Mouse (Mus musculus): ENCODE results near the gene Bicral. TPM values are rescaled to one million over a fixed set of nuclear protein-coding genes. Genes with fewer than 3 reads are reported as not detected.
"Not testable (repeated sequence)": the region's sequence is repeated elsewhere in the genome, so short reads cannot be mapped to it uniquely, and the experiment has no call there.

Gene Bicral
- polyA plus RNA-seq, 1 experiment from 2014 or later = 8.3 TPM

DNA sequence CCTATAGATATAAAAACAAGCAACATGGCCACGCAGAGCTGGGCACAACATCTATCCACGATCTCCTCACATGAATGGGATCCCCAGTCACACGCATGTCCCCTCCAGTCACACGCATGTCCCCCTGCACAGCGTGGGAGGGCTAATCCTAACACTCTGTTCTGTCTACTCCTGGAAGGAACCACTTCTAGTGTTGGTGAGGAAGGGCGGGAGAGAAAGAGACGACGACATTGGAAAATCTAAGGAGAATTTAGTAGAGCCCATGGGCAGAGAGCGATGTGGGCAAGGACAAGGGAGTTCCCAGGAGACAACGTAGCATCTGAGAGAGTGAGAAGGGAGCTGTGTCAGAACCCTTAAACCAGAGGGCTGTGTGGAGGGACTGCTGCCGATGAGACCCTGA is 87.7 kb downstream of the Bicral start:
- Histone ChIP-seq H3K9ac (replicated peaks) (no peak overlapping the region), H3K36me3 (peaks cover 13% of the 10 kb centered on the region), H3K4me2 (no peak overlapping the region), H3K4me1 (peaks cover 23% of the 10 kb centered on the region), H3K27me3 (replicated peaks) (no peaks in the 10 kb centered on the region), H3K4me3 (replicated peaks) (no peak overlapping the region), H3K27ac (replicated peaks) (no peak overlapping the region), H3K9me3 (replicated peaks) (no peaks in the 10 kb centered on the region)
- 94% methylated on average over 11 of the region's 11 CpGs for WGBS
- ATAC-seq (ENCODE audit: low FRiP score) = no peak

- WGBS = 48% methylated on average over 8 of the region's 8 CpGs
- Histone ChIP-seq H3K9me3 (replicated peaks) (no peaks in the 10 kb centered on the region), H3K36me3 (no peaks in the 10 kb centered on the region), H3K4me3 (replicated peaks) (no peak overlapping the region), H3K27ac (replicated peaks) (no peak overlapping the region), H3K4me2 (no peak overlapping the region), H3K9ac (replicated peaks) (no peak overlapping the region), H3K27me3 (replicated peaks) (no peaks in the 10 kb centered on the region), H3K4me1 (peaks cover 8% of the 10 kb centered on the region)
- ATAC-seq (ENCODE audit: low FRiP score) = no peak
Measured at GRCm38 (mm10) chr17:46767868-46768267, 90.4 kb downstream of the Bicral start.

DNA sequence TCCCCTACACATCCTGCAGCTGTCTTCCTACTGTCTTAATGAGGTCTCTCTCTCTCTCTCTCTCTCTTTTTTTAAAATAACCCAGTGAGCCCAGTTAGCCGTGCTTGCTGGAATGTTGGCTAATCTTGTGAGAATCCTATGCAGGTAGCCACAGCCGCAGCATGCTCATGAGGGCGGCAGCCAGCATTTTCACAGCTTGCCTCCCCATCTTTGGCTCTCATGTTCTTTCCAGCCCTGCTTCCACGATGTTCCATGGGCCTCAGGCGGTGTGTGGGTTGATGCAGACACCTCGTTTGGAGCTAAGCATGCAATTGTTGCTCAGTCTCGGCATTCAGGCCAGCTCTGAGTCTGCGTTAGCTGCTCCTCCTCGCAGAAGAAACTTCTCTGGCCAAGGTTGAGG is 93.4 kb downstream of the Bicral start:
- H3K4me2 ChIP-seq; H3K4me3 ChIP-seq (replicated peaks); H3K27me3 ChIP-seq (replicated peaks); H3K27ac ChIP-seq (replicated peaks); H3K9ac ChIP-seq (replicated peaks); H3K9me3 ChIP-seq (replicated peaks); H3K36me3 ChIP-seq; H3K4me1 ChIP-seq; ATAC-seq (ENCODE audit: low FRiP score): not testable (repeated sequence)
- WGBS = 72% methylated on average over 9 of the region's 9 CpGs

- H3K27me3 ChIP-seq (replicated peaks) = no peaks in the 10 kb centered on the region
- H3K4me3 ChIP-seq (replicated peaks) = no peak within 1 kb of the TSS
Measured at GRCm38 (mm10) chr17:46763544-46763943, 94.7 kb downstream of the Bicral start, which contains the start of gene Ptcra. Gene Ptcra (minus strand): TSS chr17:46763712.

GRCm38 (mm10) chr17:46758753-46759152 is 99.5 kb downstream of the Bicral start:
- no peak overlapping the region for H3K4me3 ChIP-seq (replicated peaks)
- no peaks in the 10 kb centered on the region for H3K9me3 ChIP-seq (replicated peaks)
- H3K27ac ChIP-seq (replicated peaks) = no peak overlapping the region
- no peaks in the 10 kb centered on the region for H3K4me1 ChIP-seq
- H3K9ac ChIP-seq (replicated peaks) = no peak overlapping the region
- WGBS = 82% methylated on average over 12 of the region's 12 CpGs
- no peak for ATAC-seq (ENCODE audit: low FRiP score)
- no peaks in the 10 kb centered on the region for H3K36me3 ChIP-seq
- no peak overlapping the region for H3K4me2 ChIP-seq
- H3K27me3 ChIP-seq (replicated peaks) = no peaks in the 10 kb centered on the region

More at GRCm38 (mm10) chr17:46763544-46763943, 94.7 kb downstream of the Bicral start, which contains the start of gene Ptcra:
- H3K27ac ChIP-seq (replicated peaks) = no peak within 1 kb of the TSS
- no peak for ATAC-seq (ENCODE audit: low FRiP score)
- no peaks in the 10 kb centered on the region for H3K4me1 ChIP-seq
- H3K4me2 ChIP-seq = no peak within 1 kb of the TSS
- no peak within 1 kb of the TSS for H3K9ac ChIP-seq (replicated peaks)
- no peaks in the 10 kb centered on the region for H3K9me3 ChIP-seq (replicated peaks)
- no peaks in the 10 kb centered on the region for H3K36me3 ChIP-seq
- 69% methylated on average over 2 of the region's 2 CpGs for WGBS

DNA sequence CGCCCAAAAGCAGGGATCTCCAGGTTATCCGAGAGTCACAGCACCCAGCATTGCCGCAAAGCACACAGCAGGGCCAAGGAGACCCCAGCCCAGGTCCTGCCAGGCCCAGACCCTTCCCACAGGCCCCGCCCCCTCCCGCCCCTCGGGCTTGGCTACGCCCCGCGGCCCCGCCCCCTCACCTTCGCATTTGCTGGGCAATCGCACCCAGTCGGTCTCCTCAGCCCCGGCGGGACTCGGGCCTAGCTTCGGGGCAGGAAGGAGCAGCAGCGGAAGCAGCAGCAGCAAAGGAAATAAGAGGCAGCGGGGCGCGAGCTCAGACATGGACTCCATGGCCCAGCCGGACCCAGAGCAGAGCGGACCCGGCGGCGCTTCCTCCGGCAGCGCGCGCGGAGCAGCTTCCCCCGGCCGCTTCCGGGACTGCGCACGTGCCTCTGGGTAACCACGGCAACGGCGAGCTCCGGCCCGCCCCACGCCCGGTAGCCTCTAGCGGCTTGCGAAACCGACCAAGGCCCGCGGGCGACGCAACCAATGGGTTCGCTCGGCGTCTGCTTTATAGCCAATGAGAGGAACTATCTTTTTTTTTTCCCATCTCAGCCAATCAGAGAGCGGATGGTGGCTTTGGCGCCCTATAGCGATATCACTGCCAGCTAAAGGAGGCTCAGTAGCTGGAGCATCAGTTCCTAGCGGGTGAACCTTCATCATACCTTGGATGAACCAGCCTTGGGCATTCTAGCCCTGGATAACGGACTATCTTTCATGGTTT is 106.3 kb downstream of the Bicral start, which contains the start of gene Cnpy3:
TSS of gene Cnpy3 (minus strand) at position 421 of the 763 bp plus-strand sequence.
- H3K4me3 ChIP-seq (replicated peaks) = peak within 1 kb of the TSS; percentile 85
- peak within 1 kb of the TSS; percentile 94 for H3K27ac ChIP-seq (replicated peaks)
- H3K9me3 ChIP-seq (replicated peaks) = no peaks in the 10 kb centered on the region
- H3K4me2 ChIP-seq = peak within 1 kb of the TSS; percentile 76
- WGBS = under 1% methylated on average over 58 of the region's 58 CpGs
- H3K36me3 ChIP-seq = peaks cover 4% of the 10 kb centered on the region; the same call in 1 of the 2 replicates
- peak within 1 kb of the TSS; percentile 73 for H3K9ac ChIP-seq (replicated peaks)
- H3K4me1 ChIP-seq = peaks cover 27% of the 10 kb centered on the region
- ATAC-seq (ENCODE audit: low FRiP score) = peak; percentile 97
- H3K27me3 ChIP-seq (replicated peaks) = no peaks in the 10 kb centered on the region

DNA sequence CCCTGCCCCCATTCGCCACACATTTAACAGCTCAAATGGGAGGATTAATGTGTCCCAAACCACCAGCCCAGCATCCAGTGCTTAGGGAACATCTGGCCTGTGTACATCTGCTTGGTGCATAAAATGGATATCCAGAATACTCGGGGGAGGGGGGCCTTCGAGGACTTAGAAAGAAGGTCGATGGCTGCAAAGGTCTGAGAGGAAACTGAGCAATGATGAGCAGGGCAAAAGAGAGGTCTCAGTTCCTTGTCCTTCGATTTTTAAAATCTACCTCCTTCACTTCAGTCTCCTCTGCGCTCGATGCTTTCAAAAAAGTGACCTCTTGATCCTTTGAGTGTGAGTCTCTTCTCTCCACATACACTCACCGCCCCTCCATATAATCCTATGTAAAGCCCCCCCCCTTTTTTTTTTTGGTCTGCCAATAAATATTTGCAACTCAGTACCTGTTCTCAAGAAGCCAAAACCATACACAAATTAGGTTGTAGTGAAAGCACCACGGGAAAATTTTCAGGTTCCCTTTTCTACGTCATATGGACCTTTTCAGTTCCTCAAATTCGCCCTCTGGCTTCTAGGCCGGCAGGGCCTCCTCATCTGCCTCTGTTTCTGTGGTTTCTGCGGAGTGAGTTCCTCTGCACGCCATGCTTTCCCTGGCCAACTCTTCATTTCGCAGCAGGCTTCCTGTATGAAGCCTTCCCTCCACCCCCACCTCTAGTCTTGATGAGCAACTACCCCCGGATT is 107.1 kb downstream of the Bicral start:
- H3K27me3 ChIP-seq (replicated peaks) = no peaks in the 10 kb centered on the region
- H3K4me3 ChIP-seq (replicated peaks) = peak overlapping the region; percentile 85
- no peak for ATAC-seq (ENCODE audit: low FRiP score)
- WGBS = 31% methylated on average over 16 of the region's 16 CpGs
- H3K27ac ChIP-seq (replicated peaks) = peak overlapping the region; percentile 94
- peak overlapping the region; percentile 73 for H3K9ac ChIP-seq (replicated peaks)
- peaks cover 11% of the 10 kb centered on the region for H3K36me3 ChIP-seq
- peak overlapping the region; percentile 76 for H3K4me2 ChIP-seq
- peaks cover 27% of the 10 kb centered on the region for H3K4me1 ChIP-seq
- H3K9me3 ChIP-seq (replicated peaks) = no peaks in the 10 kb centered on the region

- H3K36me3 ChIP-seq = peaks cover 18% of the 10 kb centered on the region
- peak overlapping the region; percentile 73; the same call in 1 of the 2 replicates for H3K9ac ChIP-seq (replicated peaks)
- WGBS = 78% methylated on average over 4 of the region's 4 CpGs
- peak overlapping the region; percentile 94; the same call in 1 of the 2 replicates for H3K27ac ChIP-seq (replicated peaks)
- H3K4me3 ChIP-seq (replicated peaks) = peak overlapping the region; percentile 85
- ATAC-seq (ENCODE audit: low FRiP score) = no peak
- peaks cover 27% of the 10 kb centered on the region for H3K4me1 ChIP-seq
- H3K4me2 ChIP-seq = peak overlapping the region; percentile 76
- no peaks in the 10 kb centered on the region for H3K9me3 ChIP-seq (replicated peaks)
- no peaks in the 10 kb centered on the region for H3K27me3 ChIP-seq (replicated peaks)
Measured at GRCm38 (mm10) chr17:46750580-46750979, 107.7 kb downstream of the Bicral start.

DNA sequence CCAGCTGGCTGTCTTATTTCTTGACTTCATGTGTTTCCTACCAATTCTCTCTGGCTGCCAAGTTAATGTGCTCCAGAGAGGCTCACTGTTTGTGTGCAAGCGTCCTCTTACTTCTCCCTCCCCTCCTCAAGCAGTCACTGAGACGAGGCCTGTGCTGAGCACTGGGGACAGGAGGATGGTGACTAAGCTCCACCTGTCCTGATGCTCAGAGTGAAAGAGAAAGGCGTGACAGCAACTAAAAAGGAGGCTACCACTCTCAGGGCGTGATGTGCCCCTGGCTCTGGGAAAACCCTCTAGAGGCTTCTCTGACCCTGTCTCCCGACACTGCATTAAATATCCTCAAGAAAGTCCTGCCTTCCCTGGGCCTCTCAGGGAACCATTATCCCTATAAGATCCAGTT is 109.0 kb downstream of the Bicral start:
- Histone ChIP-seq H3K4me3 (replicated peaks) (no peak overlapping the region), H3K4me2 (no peak overlapping the region), H3K36me3 (peaks cover 20% of the 10 kb centered on the region), H3K9ac (replicated peaks) (no peak overlapping the region), H3K9me3 (replicated peaks) (no peaks in the 10 kb centered on the region), H3K4me1 (peaks cover 27% of the 10 kb centered on the region), H3K27me3 (replicated peaks) (no peaks in the 10 kb centered on the region), H3K27ac (replicated peaks) (no peak overlapping the region)
- ATAC-seq (ENCODE audit: low FRiP score) = no peak
- 91% methylated on average over 5 of the region's 5 CpGs for WGBS

Data from neural tube, embryonic 15.5 days (tissue).